Mouse (Mus musculus) forebrain, embryonic 13.5 days (tissue): Measurements from ENCODE around the gene Olfr829. TPM values are rescaled to one million over a fixed set of nuclear protein-coding genes. Genes with fewer than 3 reads are reported as not detected.
"Not testable (repeated sequence)": the region's sequence is repeated elsewhere in the genome, so short reads cannot be mapped to it uniquely, and the experiment has no call there.

Experiments
- ATAC-seq: fragments of 200-750 bp; cut with Nextera tagmentation; 2 replicates; pipeline ENCODE4 v1.8.0; 2017
- H3K27ac ChIP-seq: fragments of 300-500 bp; sonication (generic); 2 replicates; pipeline ENCODE4 v1.5.1; 2015; ENCODE audit warnings: inconsistent platforms, mild to moderate bottlenecking, moderate library complexity
- H3K27me3 ChIP-seq: fragments of 300-500 bp; sonication (generic); 2 replicates; pipeline ENCODE4 v1.6.1; 2015; ENCODE audit warnings: mild to moderate bottlenecking, inconsistent platforms
- H3K36me3 ChIP-seq: fragments of 300-500 bp; sonication (generic); 2 replicates; pipeline ENCODE4 v1.6.1; 2015; ENCODE audit warnings: mild to moderate bottlenecking, inconsistent platforms; ENCODE audit not compliant: poor library complexity, severe bottlenecking
- H3K4me1 ChIP-seq: fragments of 300-500 bp; sonication (generic); 2 replicates; pipeline ENCODE4 v1.6.1; 2015; ENCODE audit warnings: inconsistent platforms
- H3K4me2 ChIP-seq: fragments of 300-500 bp; sonication (generic); 2 replicates; pipeline ENCODE4 v1.6.1; 2015; ENCODE audit warnings: inconsistent platforms, mild to moderate bottlenecking, moderate library complexity
- H3K4me3 ChIP-seq: fragments of 300-500 bp; sonication (generic); 2 replicates; pipeline ENCODE4 v1.5.1; 2015; ENCODE audit warnings: mild to moderate bottlenecking, inconsistent platforms
- H3K9ac ChIP-seq: fragments of 300-500 bp; sonication (generic); 2 replicates; pipeline ENCODE4 v1.6.1; 2015; ENCODE audit warnings: mild to moderate bottlenecking, inconsistent platforms
- H3K9me3 ChIP-seq: fragments of 300-500 bp; sonication (generic); replicated peaks from 2 replicates; pipeline ENCODE4 v1.6.1; 2016; ENCODE audit warnings: inconsistent platforms
- WGBS: fragments of 180-500 bp; shearing (Covaris S2); methylation state at CpG from one replicate; pipeline ENCODE4 v1.1.7; 2015; 5-methylcytosine and 5-hydroxymethylcytosine counted together
- polyA plus RNA-seq: library from polyadenylated mRNA; unstranded; fragments of >200 nt; fragmentation: Nextera tagmentation; extraction: Ambion mirVana; gene quantifications from 2 replicates; pipeline ENCODE4 v1.2.1, GENCODE M21; 2015

The Olfr829 gene
- not detected in 2 replicates for polyA plus RNA-seq

- no peaks in the 10 kb centered on the region for H3K4me1 ChIP-seq
- no peak for ATAC-seq
- H3K36me3 ChIP-seq, result no peaks in the 10 kb centered on the region
- H3K4me2 ChIP-seq, result no peak within 1 kb of the TSS
- no peak within 1 kb of the TSS for H3K4me3 ChIP-seq
- 72% methylated on average over 1 of the region's 1 CpGs for WGBS
- H3K27ac ChIP-seq, result no peak within 1 kb of the TSS
- no peaks in the 10 kb centered on the region for H3K27me3 ChIP-seq
- no peak within 1 kb of the TSS for H3K9ac ChIP-seq
- no peaks in the 10 kb centered on the region for H3K9me3 ChIP-seq
Measured at GRCm38 (mm10) chr9:18854633-18855032, at the start of gene Olfr829. Gene Olfr829 (plus strand): TSS chr9:18854933.

GRCm38 (mm10) chr9:18819426-18819825 lies 35.3 kb upstream of the Olfr829 start, which contains the start of gene Olfr828:
Gene Olfr828 (minus strand): TSS chr9:18819526.
- Histone ChIP-seq H3K36me3 (no peaks in the 10 kb centered on the region), H3K9ac (no peak within 1 kb of the TSS), H3K27ac (no peak within 1 kb of the TSS), H3K9me3 (no peaks in the 10 kb centered on the region), H3K27me3 (no peaks in the 10 kb centered on the region), H3K4me2 (no peak within 1 kb of the TSS), H3K4me1 (no peaks in the 10 kb centered on the region), H3K4me3 (no peak within 1 kb of the TSS)
- no peak for ATAC-seq

GRCm38 (mm10) chr9:18874393-18874792 lies 19.7 kb downstream of the Olfr829 start, which contains the start of gene Olfr830:
Gene Olfr830 (plus strand): TSS chr9:18874693.
- Histone ChIP-seq H3K4me1 (no peaks in the 10 kb centered on the region), H3K9ac (no peak within 1 kb of the TSS), H3K27ac (no peak within 1 kb of the TSS), H3K27me3 (no peaks in the 10 kb centered on the region), H3K36me3 (no peaks in the 10 kb centered on the region), H3K9me3 (no peaks in the 10 kb centered on the region), H3K4me3 (no peak within 1 kb of the TSS), H3K4me2 (no peak within 1 kb of the TSS)
- no peak for ATAC-seq

DNA sequence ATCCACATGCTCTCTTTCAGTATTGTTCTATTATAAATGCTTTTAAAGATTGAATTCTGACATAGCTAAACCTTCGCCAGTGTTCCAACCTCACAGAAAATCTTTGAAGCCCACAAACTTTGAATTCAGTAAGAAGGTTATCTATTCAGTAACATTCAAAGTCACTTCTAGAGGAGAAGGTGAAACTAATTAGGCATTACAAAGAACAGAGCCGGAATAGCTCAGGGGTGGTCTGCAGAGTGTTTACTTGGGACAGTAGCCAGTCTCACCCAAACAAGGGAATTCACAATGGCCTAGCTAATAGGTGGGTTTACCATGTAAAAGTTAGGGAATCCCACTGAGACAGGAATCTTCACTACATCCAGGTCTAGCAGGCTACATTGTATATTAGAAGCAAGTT lies 53.0 kb downstream of the Olfr829 start:
- not testable (repeated sequence) for H3K4me1 ChIP-seq, ATAC-seq, H3K27ac ChIP-seq, H3K9ac ChIP-seq, H3K4me2 ChIP-seq, H3K36me3 ChIP-seq, H3K4me3 ChIP-seq, H3K9me3 ChIP-seq, H3K27me3 ChIP-seq
- 67% methylated on average over 2 of the region's 2 CpGs for WGBS

Other genes starting within 250 kb of the Olfr829 start
- not detected in 2 replicates for gene Muc16, start 180.4 kb upstream of the Olfr829 start, polyA plus RNA-seq
- gene Olfr24, start 90.9 kb upstream of the Olfr829 start, polyA plus RNA-seq, result not detected in 2 replicates
- gene Olfr828, start 35.4 kb upstream of the Olfr829 start, polyA plus RNA-seq, result not detected in 2 replicates
- gene Olfr830, start 19.8 kb downstream of the Olfr829 start, polyA plus RNA-seq, result not detected in 2 replicates
- not detected in 2 replicates for gene Olfr832, start 82.2 kb downstream of the Olfr829 start, polyA plus RNA-seq
- gene Olfr834, start 133.1 kb downstream of the Olfr829 start, polyA plus RNA-seq, result not detected in 2 replicates
- not detected in 2 replicates for gene Olfr835, start 177.8 kb downstream of the Olfr829 start, polyA plus RNA-seq